Mouse (Mus musculus): ENCODE results near the gene Wbp1l. TPM values are rescaled to one million over a fixed set of nuclear protein-coding genes. Genes with fewer than 3 reads are reported as not detected.

Gene Wbp1l
- polyA plus RNA-seq, 1 experiment from 2014 or later, result 31.2 TPM

DNA sequence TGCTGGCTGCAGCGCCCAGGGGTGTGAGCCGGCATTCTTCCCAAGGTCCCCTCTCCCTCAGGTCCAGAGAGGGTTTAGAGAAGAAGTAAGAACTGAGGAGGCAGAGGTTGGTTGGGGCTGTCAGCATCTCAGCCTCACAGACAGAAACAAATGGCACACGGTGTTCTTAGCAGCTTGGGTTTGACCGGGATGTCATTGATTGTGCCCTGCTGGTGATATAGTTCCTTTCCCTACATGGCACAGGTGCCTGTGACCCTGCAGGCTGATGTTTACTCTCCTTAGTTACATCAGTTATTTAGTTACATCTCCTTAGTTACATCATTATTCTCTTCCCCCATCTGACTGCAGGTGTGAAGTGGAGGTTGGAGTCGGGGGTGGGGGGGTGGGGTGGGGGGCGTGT lies 7.3 kb upstream of the Wbp1l start:
- no peak overlapping the region for H3K4me3 ChIP-seq (ENCODE audit: low read depth, low read length)
- H3K9me3 ChIP-seq (ENCODE audit: control insufficient read depth, low read length), result no peaks in the 10 kb centered on the region
- 78% methylated on average over 6 of the region's 6 CpGs for WGBS
- H3K36me3 ChIP-seq (ENCODE audit: control insufficient read depth, insufficient read depth, low read length), result 0 out of 2 replicates have a peak, but pooled peaks cover 3% of the 10 kb centered on the region
- TF ChIP-seq EP300 (optimal IDR thresholded peaks at IDR 0.05) (no peak), CTCF (IDR thresholded peaks at IDR 0.05; ENCODE audit: low read depth) (no peak)
- H3K4me2 ChIP-seq (replicated peaks; ENCODE audit: low read depth), result no peak overlapping the region
- no peaks in the 10 kb centered on the region for H3K27me3 ChIP-seq (ENCODE audit: control insufficient read depth, insufficient read depth, low read length)
- no peaks in the 10 kb centered on the region for H3K4me1 ChIP-seq (replicated peaks; ENCODE audit: control insufficient read depth, insufficient read depth)
- no peak for ATAC-seq (ENCODE audit: low FRiP score, low TSS enrichment)
- DNase-seq (ENCODE audit: low spot score), result no peak
- no peak overlapping the region for H3K9ac ChIP-seq (ENCODE audit: low read length)
- no peak overlapping the region for H3K27ac ChIP-seq (replicated peaks)

DNA sequence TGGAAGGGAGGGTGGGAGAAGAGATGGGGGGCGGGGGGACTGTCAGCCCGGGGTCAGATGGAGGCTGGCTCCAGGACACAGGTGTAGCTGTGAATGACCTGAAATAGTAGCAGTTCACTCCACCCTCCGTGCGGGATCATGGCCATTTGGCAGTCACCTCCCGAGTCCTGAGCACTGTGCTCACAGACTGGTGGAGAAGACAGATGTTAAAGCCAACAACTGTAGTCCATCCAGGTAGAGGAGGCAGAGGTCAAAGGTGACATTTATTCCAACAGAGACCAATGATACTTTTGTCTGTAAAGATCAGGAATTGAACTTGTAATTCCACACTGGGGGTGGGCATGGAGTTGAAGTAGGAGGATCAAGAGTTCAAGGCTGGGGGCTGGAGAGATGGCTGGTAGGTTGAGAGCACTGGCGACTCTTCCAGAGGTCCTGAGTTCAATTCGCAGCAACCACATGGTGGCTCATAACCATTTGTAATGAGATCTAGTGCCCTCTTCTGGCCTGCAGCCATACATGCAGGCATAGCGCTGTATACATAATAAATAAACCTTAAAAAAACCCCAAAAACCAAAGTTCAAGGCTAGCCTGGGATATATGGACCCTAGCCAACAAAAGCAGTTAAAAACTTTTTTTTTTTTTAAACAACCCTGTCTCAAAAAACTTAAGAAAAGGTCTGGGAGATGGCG lies 6.0 kb upstream of the Wbp1l start:
- no peak for ATAC-seq (ENCODE audit: low FRiP score, low TSS enrichment)
- H3K27me3 ChIP-seq (ENCODE audit: control insufficient read depth, insufficient read depth, low read length), result no peaks in the 10 kb centered on the region
- no peak for DNase-seq (ENCODE audit: low spot score)
- 91% methylated on average over 9 of the region's 9 CpGs for WGBS
- H3K9me3 ChIP-seq (ENCODE audit: control insufficient read depth, low read length), result no peaks in the 10 kb centered on the region
- TF ChIP-seq CTCF (IDR thresholded peaks at IDR 0.05; ENCODE audit: low read depth) (peak; percentile 36), EP300 (optimal IDR thresholded peaks at IDR 0.05) (no peak)
- H3K9ac ChIP-seq (ENCODE audit: low read length), result no peak overlapping the region
- no peaks in the 10 kb centered on the region for H3K4me1 ChIP-seq (replicated peaks; ENCODE audit: control insufficient read depth, insufficient read depth)
- 0 out of 2 replicates have a peak, but pooled peaks cover 3% of the 10 kb centered on the region for H3K36me3 ChIP-seq (ENCODE audit: control insufficient read depth, insufficient read depth, low read length)
- no peak overlapping the region for H3K4me3 ChIP-seq (ENCODE audit: low read depth, low read length)
- no peak overlapping the region for H3K27ac ChIP-seq (replicated peaks)
- no peak overlapping the region for H3K4me2 ChIP-seq (replicated peaks; ENCODE audit: low read depth)

DNA sequence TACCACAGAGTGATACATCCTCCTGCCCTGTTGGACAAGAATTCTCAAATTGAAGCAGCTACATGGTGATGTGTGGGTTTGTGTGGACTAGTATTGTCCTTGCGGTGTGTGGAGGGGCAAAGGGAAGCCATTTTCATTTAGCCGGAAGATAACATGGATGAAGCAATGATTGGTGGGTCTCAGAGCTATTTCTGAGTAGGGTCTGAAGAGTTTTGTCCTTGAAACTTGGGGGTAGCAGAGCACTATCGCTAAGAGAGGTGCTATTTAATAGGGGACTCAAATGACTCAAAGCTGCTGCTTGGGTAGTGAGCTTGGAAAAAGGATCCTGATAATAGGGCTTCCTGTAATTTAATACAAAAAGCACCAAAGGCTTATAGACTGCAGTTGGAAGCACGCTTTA lies 697 bp upstream of the Wbp1l start:
- TF ChIP-seq EP300 (optimal IDR thresholded peaks at IDR 0.05) (no peak), CTCF (IDR thresholded peaks at IDR 0.05; ENCODE audit: low read depth) (no peak)
- Histone ChIP-seq H3K4me3 (ENCODE audit: low read depth, low read length) (0 out of 2 replicates have a peak overlapping the region, but pooled peaks have one; percentile 4), H3K27me3 (ENCODE audit: control insufficient read depth, insufficient read depth, low read length) (no peaks in the 10 kb centered on the region), H3K4me2 (replicated peaks; ENCODE audit: low read depth) (peak overlapping the region; percentile 29; the same call in 1 of the 2 replicates), H3K27ac (replicated peaks) (no peak overlapping the region), H3K9ac (ENCODE audit: low read length) (no peak overlapping the region), H3K4me1 (replicated peaks; ENCODE audit: control insufficient read depth, insufficient read depth) (no peaks in the 10 kb centered on the region), H3K9me3 (ENCODE audit: control insufficient read depth, low read length) (no peaks in the 10 kb centered on the region), H3K36me3 (ENCODE audit: control insufficient read depth, insufficient read depth, low read length) (no peaks in the 10 kb centered on the region)
- ATAC-seq (ENCODE audit: low FRiP score, low TSS enrichment) (no peak), DNase-seq (ENCODE audit: low spot score) (no peak)
- WGBS, result 79% methylated on average over 4 of the region's 4 CpGs

DNA sequence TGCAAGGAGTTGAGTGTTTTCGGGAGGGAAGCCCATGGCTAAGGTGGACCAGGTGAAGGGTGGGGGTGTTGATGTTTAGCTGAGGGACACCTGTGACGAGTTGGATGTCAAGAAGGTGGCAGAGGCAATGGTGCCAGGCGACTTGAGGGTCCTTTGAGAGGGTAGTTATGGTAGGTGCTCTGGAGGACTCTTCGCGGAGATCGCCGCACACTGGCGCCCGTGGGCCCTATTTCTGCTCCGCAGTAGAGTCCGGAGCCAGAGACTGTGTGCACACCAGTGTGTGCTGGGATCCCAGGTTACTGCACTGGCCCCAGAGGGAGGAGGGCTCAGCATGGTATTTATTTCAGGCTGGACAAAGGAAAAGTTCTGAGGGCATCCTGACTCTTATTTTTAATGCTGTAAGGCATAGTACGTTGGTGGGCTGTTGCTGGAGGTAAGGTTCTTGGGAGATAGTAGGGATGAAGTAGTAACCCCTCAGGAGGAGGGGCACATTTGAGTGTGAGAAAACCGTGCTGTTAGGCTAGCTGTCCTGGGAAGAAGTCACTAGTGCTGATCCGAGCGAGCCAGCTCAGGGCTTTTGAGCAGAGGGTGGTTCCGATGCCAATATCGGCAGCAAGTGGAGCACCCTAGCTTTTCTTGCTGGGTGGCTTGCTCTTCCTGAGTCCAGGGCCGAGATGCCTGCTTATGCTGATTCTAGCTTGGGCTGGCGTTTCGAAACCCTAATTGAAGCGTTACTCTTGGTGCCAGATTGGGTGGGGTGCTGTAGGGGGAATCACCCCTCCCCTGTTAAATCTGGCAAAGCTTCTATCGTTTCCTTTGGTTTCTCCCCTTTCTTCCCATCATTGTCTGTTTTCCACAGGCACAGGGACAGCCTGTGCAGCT lies 732 bp downstream of the Wbp1l start:
- Histone ChIP-seq H3K27me3 (ENCODE audit: control insufficient read depth, insufficient read depth, low read length) (no peaks in the 10 kb centered on the region), H3K4me3 (ENCODE audit: low read depth, low read length) (peak overlapping the region; percentile 79), H3K9ac (ENCODE audit: low read length) (peak overlapping the region; percentile 80), H3K36me3 (ENCODE audit: control insufficient read depth, insufficient read depth, low read length) (peaks cover 3% of the 10 kb centered on the region; the same call in 1 of the 2 replicates), H3K4me2 (replicated peaks; ENCODE audit: low read depth) (peak overlapping the region; percentile 82), H3K9me3 (ENCODE audit: control insufficient read depth, low read length) (no peaks in the 10 kb centered on the region), H3K4me1 (replicated peaks; ENCODE audit: control insufficient read depth, insufficient read depth) (no peaks in the 10 kb centered on the region), H3K27ac (replicated peaks) (peak overlapping the region; percentile 83)
- ATAC-seq (ENCODE audit: low FRiP score, low TSS enrichment), result peak; percentile 13; the same call in 1 of the 2 replicates
- no peak for DNase-seq (ENCODE audit: low spot score)
- TF ChIP-seq EP300 (optimal IDR thresholded peaks at IDR 0.05) (no peak), CTCF (IDR thresholded peaks at IDR 0.05; ENCODE audit: low read depth) (no peak)
- 8% methylated on average over 22 of the region's 22 CpGs for WGBS

DNA sequence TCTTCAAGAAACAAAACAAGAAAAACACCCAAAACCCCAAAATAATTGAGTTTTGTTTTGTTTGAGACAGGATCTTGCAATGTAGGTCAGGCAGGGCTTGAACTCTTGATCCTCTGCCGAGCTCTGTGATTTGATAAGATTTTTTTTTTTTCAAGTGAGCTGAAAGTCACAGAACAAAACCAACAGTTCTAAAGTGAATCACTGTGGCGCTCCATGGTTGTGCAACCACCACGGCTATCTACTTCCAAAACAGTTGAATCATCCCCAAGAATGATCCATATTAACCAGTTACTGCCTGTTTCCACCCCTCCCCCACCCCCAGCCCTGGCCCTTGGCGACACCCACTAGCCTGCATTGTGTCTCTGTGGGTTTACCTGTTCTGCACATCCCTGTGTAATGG lies 1.5 kb downstream of the Wbp1l start:
- peaks cover 3% of the 10 kb centered on the region; the same call in 1 of the 2 replicates for H3K36me3 ChIP-seq (ENCODE audit: control insufficient read depth, insufficient read depth, low read length)
- no peaks in the 10 kb centered on the region for H3K4me1 ChIP-seq (replicated peaks; ENCODE audit: control insufficient read depth, insufficient read depth)
- peak overlapping the region; percentile 8; the same call in 1 of the 2 replicates for H3K4me3 ChIP-seq (ENCODE audit: low read depth, low read length)
- no peaks in the 10 kb centered on the region for H3K9me3 ChIP-seq (ENCODE audit: control insufficient read depth, low read length)
- peak overlapping the region; percentile 8; the same call in 1 of the 2 replicates for H3K27ac ChIP-seq (replicated peaks)
- DNase-seq (ENCODE audit: low spot score) (no peak), ATAC-seq (ENCODE audit: low FRiP score, low TSS enrichment) (no peak)
- H3K27me3 ChIP-seq (ENCODE audit: control insufficient read depth, insufficient read depth, low read length), result no peaks in the 10 kb centered on the region
- WGBS, result 44% methylated on average over 4 of the region's 4 CpGs
- peak overlapping the region; percentile 82 for H3K4me2 ChIP-seq (replicated peaks; ENCODE audit: low read depth)
- TF ChIP-seq CTCF (IDR thresholded peaks at IDR 0.05; ENCODE audit: low read depth), result no peak
- no peak for TF ChIP-seq EP300 (optimal IDR thresholded peaks at IDR 0.05)
- no peak overlapping the region for H3K9ac ChIP-seq (ENCODE audit: low read length)
